Mouse (Mus musculus): ENCODE results near the gene Invs.

Gene Invs

GRCm38 (mm10) chr4:48461060-48461459 lies 181.5 kb downstream of the Invs start:
- no peak for DNase-seq

- no peak for DNase-seq
Observed at GRCm38 (mm10) chr4:48470977-48471376, 191.4 kb downstream of the Invs start.

- DNase-seq: peak in 1 of 2 experiments; percentile 14
Observed at GRCm38 (mm10) chr4:48472052-48472791, 192.7 kb downstream of the Invs start.

GRCm38 (mm10) chr4:48472792-48473650 lies 193.5 kb downstream of the Invs start, which contains the start of gene Tex10:
Tex10 (minus strand) TSS chr4:48473459.
- peak; percentile 82 to 86 for DNase-seq

GRCm38 (mm10) chr4:48473651-48474011 lies 194.1 kb downstream of the Invs start:
- DNase-seq: no peak

- peak in 1 of 2 experiments; percentile 22 for DNase-seq
Observed at GRCm38 (mm10) chr4:48481287-48481686, 201.7 kb downstream of the Invs start.
